Mouse (Mus musculus): ENCODE measurements around the gene Adipor1. TPM values are rescaled to one million over a fixed set of nuclear protein-coding genes. Genes with fewer than 3 reads are reported as not detected.

Gene Adipor1
- polyA plus RNA-seq (2016; fragmentation: Nextera tagmentation; extraction: Ambion mirVana), result 80.7 and 86.4 TPM in 2 replicates

DNA sequence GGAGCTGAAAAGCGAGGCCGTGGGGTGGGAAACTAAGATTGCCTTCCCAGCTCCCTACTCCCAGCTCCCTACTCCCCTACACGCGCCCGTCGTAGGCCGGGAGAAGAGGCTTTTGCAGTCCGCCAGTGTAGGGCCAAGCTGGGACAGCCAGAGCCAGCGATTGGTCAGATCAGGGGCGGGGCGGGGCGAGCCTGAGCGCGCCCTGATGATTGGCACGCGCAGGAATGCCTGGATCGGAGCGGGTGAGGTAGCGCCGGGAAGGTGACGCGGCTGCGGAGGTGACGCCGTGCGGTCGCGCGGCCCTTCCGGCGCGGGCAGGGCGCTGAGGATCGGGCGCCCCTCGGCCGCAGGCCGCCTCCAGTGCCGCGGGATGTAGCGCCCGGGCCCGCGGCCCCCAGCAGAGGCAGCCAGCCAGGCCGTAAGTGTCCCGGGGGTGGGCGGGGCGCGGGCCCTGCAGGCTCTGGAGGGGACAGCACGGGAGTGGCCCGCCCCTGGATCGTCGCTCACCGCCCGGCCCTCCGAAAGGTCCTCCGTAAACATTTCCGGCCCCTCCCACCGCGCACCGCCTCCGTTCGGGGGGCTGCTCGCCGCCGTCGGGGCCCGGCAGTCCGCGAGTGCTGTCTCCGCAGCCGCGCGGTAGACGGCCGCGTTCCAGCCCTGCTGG is at the start of gene Adipor1:
Gene Adipor1, plus strand, starts transcription at position 211 of the 664 bp plus-strand sequence.
- H3K27me3 ChIP-seq, result no peaks in the 10 kb centered on the region
- H3K27ac ChIP-seq, result peak within 1 kb of the TSS; percentile 96
- H3K4me1 ChIP-seq (replicated peaks), result peaks cover 47% of the 10 kb centered on the region
- ATAC-seq (ENCODE audit: insufficient number of reproducible peaks, insufficient read depth, low FRiP score, low TSS enrichment, low read depth), result peak; percentile 99
- H3K4me3 ChIP-seq (replicated peaks), result peak within 1 kb of the TSS; percentile 90
- H3K9ac ChIP-seq (replicated peaks), result peak within 1 kb of the TSS; percentile 94
- H3K9me3 ChIP-seq, result no peaks in the 10 kb centered on the region
- WGBS, result under 1% methylated on average over 71 of the region's 77 CpGs
- H3K36me3 ChIP-seq, result peaks cover 22% of the 10 kb centered on the region
- H3K4me2 ChIP-seq, result peak within 1 kb of the TSS; percentile 71

- H3K36me3 ChIP-seq, result 0 out of 2 replicates have a peak, but pooled peaks cover 2% of the 10 kb centered on the region
- WGBS, result 68% methylated on average over 5 of the region's 5 CpGs
- H3K27me3 ChIP-seq, result no peaks in the 10 kb centered on the region
- ATAC-seq (ENCODE audit: insufficient number of reproducible peaks, insufficient read depth, low FRiP score, low TSS enrichment, low read depth), result no peak
- no peak overlapping the region for H3K27ac ChIP-seq
- no peaks in the 10 kb centered on the region for H3K9me3 ChIP-seq
- no peak overlapping the region for H3K9ac ChIP-seq (replicated peaks)
- H3K4me1 ChIP-seq (replicated peaks), result peaks cover 7% of the 10 kb centered on the region
- H3K4me3 ChIP-seq (replicated peaks), result no peak overlapping the region
- H3K4me2 ChIP-seq, result no peak overlapping the region
Measured at GRCm38 (mm10) chr1:134365491-134365890, 49.7 kb upstream of the Adipor1 start.

GRCm38 (mm10) chr1:134368777-134369337 is 46.3 kb upstream of the Adipor1 start:
- WGBS, result 54% methylated on average over 9 of the region's 9 CpGs
- no peak for ATAC-seq (ENCODE audit: insufficient number of reproducible peaks, insufficient read depth, low FRiP score, low TSS enrichment, low read depth)

GRCm38 (mm10) chr1:134374124-134374523 is 41.1 kb upstream of the Adipor1 start:
- Histone ChIP-seq H3K9me3 (no peaks in the 10 kb centered on the region), H3K4me1 (replicated peaks) (no peaks in the 10 kb centered on the region), H3K27ac (no peak overlapping the region), H3K4me2 (no peak overlapping the region), H3K27me3 (no peaks in the 10 kb centered on the region), H3K36me3 (no peaks in the 10 kb centered on the region), H3K4me3 (replicated peaks) (no peak overlapping the region), H3K9ac (replicated peaks) (no peak overlapping the region)
- WGBS, result 65% methylated on average over 2 of the region's 2 CpGs
- no peak for ATAC-seq (ENCODE audit: insufficient number of reproducible peaks, insufficient read depth, low FRiP score, low TSS enrichment, low read depth)

More at GRCm38 (mm10) chr1:134368777-134369337, 46.3 kb upstream of the Adipor1 start:
- Histone ChIP-seq H3K27ac (no peak overlapping the region), H3K9me3 (no peaks in the 10 kb centered on the region), H3K36me3 (no peaks in the 10 kb centered on the region), H3K4me3 (replicated peaks) (no peak overlapping the region), H3K27me3 (no peaks in the 10 kb centered on the region), H3K4me1 (replicated peaks) (no peaks in the 10 kb centered on the region), H3K9ac (replicated peaks) (no peak overlapping the region), H3K4me2 (no peak overlapping the region)

DNA sequence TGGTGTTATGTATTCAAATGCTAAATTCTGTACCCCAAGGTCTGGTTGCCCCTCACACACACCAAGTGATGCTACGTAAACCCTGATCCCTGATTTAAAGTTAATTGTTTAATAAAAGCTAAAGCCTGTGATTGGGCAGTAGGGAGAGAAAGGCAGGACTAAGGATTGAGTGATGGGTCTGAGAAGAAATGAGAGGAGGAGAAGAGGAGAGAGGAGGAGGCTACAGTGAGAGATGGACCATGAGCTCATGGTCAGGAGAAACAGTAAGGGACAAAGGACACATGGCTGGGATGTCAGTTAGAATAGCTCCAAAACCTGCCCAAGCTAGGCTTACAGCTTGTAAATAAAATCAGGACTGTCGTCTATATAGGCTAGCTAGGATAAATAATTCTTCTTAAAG is 34.1 kb upstream of the Adipor1 start:
- Histone ChIP-seq H3K27ac (no peak overlapping the region), H3K4me3 (replicated peaks) (no peak overlapping the region), H3K4me1 (replicated peaks) (peaks cover 3% of the 10 kb centered on the region; the same call in 1 of the 2 replicates), H3K36me3 (no peaks in the 10 kb centered on the region), H3K9ac (replicated peaks) (no peak overlapping the region), H3K4me2 (0 out of 2 replicates have a peak overlapping the region, but pooled peaks have one; percentile 56), H3K27me3 (peaks cover 7% of the 10 kb centered on the region; the same call in 1 of the 2 replicates), H3K9me3 (no peaks in the 10 kb centered on the region)
- 66% methylated on average over 2 of the region's 2 CpGs for WGBS
- no peak for ATAC-seq (ENCODE audit: insufficient number of reproducible peaks, insufficient read depth, low FRiP score, low TSS enrichment, low read depth)

DNA sequence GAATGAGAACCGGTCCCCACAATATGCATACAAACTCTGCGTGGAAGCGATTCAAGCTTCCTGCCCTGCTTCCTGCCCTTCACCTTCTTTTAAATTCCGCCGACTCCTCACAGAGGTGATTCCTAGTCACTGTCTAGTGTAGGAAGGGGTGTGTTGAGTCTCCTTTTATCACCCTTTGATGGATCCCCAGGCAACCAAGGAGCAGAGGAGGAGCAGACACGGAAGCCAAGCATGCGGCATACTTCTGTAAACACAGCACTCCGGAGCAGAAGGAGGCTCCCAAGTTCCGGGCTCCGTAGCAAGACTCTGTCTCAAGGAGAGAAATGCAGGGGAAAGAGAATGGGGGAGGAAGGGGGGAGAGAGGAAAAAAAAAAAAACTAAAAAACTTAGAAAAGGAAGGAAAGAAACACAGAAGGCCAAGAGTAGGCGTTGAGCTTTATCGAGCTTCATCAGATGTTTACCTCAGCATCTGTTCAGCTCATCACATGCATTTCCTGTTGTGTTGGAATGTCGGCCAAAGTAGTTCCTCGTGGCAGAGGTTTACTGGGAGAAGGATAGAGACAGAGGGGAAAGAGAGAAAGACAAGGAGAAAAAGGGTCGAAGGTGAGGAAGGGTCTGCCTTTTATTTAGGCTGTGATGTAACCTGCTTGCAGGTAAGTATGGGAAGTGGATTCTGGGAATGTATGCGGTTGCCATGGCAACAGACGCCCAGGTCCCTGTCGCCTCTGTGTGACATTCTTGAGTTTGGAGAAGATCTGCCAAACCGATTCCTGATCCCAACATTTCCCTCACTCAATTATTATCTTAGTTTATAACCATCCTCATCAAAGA is 33.2 kb upstream of the Adipor1 start:
- Histone ChIP-seq H3K4me2 (peak overlapping the region; percentile 56), H3K9me3 (no peaks in the 10 kb centered on the region), H3K36me3 (no peaks in the 10 kb centered on the region), H3K4me1 (replicated peaks) (peaks cover 3% of the 10 kb centered on the region; the same call in 1 of the 2 replicates), H3K27me3 (peaks cover 7% of the 10 kb centered on the region; the same call in 1 of the 2 replicates), H3K27ac (no peak overlapping the region), H3K4me3 (replicated peaks) (peak overlapping the region; percentile 35), H3K9ac (replicated peaks) (peak overlapping the region; percentile 50)
- ATAC-seq (ENCODE audit: insufficient number of reproducible peaks, insufficient read depth, low FRiP score, low TSS enrichment, low read depth), result no peak
- WGBS, result 4% methylated on average over 19 of the region's 19 CpGs

DNA sequence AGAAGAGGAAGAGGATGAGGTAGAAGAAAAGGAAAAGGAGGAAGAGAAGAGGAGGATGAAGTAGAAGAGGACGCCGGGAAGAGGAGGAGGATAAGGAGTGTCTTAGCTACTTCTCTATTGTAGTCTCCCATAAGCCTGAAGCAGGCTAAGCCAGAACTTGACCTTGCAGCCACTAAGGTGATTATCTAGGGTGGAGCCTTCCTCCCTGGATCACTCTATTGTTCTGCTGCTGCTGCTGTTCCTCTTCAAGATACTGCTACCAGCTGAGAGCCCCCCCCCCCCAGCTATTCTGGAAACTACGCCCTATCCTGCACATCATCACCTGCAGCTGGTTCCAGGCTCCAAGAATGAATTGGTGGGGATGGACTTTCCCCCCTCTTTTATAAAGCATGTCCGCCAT is 30.6 kb upstream of the Adipor1 start:
- Histone ChIP-seq H3K4me2 (no peak overlapping the region), H3K27ac (no peak overlapping the region), H3K4me1 (replicated peaks) (peaks cover 3% of the 10 kb centered on the region; the same call in 1 of the 2 replicates), H3K36me3 (no peaks in the 10 kb centered on the region), H3K9ac (replicated peaks) (no peak overlapping the region), H3K27me3 (peaks cover 14% of the 10 kb centered on the region; the same call in 1 of the 2 replicates), H3K9me3 (no peaks in the 10 kb centered on the region), H3K4me3 (replicated peaks) (no peak overlapping the region)
- ATAC-seq (ENCODE audit: insufficient number of reproducible peaks, insufficient read depth, low FRiP score, low TSS enrichment, low read depth), result no peak
- 80% methylated on average over 4 of the region's 4 CpGs for WGBS

DNA sequence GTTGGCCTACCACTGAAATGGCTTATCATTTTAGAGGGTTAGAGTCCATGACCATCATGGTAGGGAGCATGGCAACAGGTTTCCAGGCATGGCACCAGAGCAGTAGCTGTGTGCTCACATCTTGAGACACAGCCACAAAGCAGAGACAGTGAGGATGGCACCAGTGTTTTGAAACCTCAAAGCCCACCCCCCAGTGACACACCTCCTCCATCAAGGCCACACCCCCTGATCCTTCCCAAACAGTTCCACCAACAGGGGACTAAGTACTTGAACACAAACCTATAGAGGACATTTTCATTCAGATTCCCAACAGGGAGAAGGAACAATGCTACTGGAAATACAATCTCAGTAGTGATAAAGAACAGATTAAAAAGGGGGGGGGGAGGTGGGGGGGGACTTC is 30.0 kb upstream of the Adipor1 start:
- H3K4me3 ChIP-seq (replicated peaks), result no peak overlapping the region
- H3K4me1 ChIP-seq (replicated peaks), result peaks cover 3% of the 10 kb centered on the region; the same call in 1 of the 2 replicates
- no peaks in the 10 kb centered on the region for H3K36me3 ChIP-seq
- no peak overlapping the region for H3K4me2 ChIP-seq
- no peak overlapping the region for H3K9ac ChIP-seq (replicated peaks)
- H3K9me3 ChIP-seq, result no peaks in the 10 kb centered on the region
- peaks cover 14% of the 10 kb centered on the region; the same call in 1 of the 2 replicates for H3K27me3 ChIP-seq
- H3K27ac ChIP-seq, result no peak overlapping the region
- ATAC-seq (ENCODE audit: insufficient number of reproducible peaks, insufficient read depth, low FRiP score, low TSS enrichment, low read depth), result no peak

DNA sequence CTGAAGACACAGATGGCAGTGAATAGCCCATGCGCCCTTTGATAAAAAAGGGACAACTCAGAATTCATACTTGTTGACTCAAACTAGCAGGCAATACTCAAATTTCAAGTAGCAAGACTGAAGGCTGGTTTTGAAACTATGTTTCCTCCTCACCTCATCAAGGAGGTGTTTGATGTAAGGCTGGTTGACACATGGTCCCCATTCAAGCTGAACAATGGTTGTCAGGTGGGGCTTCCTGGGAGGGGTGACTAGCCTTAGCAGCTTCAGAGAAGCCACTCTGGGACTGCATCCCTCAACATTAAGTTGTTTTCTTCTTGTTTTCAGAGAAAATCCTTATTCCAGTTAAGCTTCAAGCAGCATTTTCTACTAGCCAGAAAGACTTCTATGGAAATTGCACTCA is 29.5 kb upstream of the Adipor1 start, which contains the start of gene 4933406M09Rik:
Gene 4933406M09Rik, plus strand, starts transcription at position 275 of the 400 bp plus-strand sequence.
- Histone ChIP-seq H3K4me1 (replicated peaks) (peaks cover 3% of the 10 kb centered on the region; the same call in 1 of the 2 replicates), H3K9ac (replicated peaks) (no peak within 1 kb of the TSS), H3K27me3 (peaks cover 14% of the 10 kb centered on the region; the same call in 1 of the 2 replicates), H3K4me2 (no peak within 1 kb of the TSS), H3K9me3 (no peaks in the 10 kb centered on the region), H3K36me3 (no peaks in the 10 kb centered on the region), H3K4me3 (replicated peaks) (no peak within 1 kb of the TSS), H3K27ac (no peak within 1 kb of the TSS)
- ATAC-seq (ENCODE audit: insufficient number of reproducible peaks, insufficient read depth, low FRiP score, low TSS enrichment, low read depth), result no peak
- WGBS, result 94% methylated on average over 1 of the region's 1 CpGs

- Histone ChIP-seq H3K4me3 (replicated peaks) (no peak overlapping the region), H3K4me2 (no peak overlapping the region), H3K27ac (no peak overlapping the region), H3K4me1 (replicated peaks) (no peaks in the 10 kb centered on the region; the same call in 1 of the 2 replicates), H3K9ac (replicated peaks) (no peak overlapping the region), H3K9me3 (no peaks in the 10 kb centered on the region), H3K27me3 (no peaks in the 10 kb centered on the region), H3K36me3 (no peaks in the 10 kb centered on the region)
- ATAC-seq (ENCODE audit: insufficient number of reproducible peaks, insufficient read depth, low FRiP score, low TSS enrichment, low read depth), result no peak
- WGBS, result 46% methylated on average over 5 of the region's 5 CpGs
Measured at GRCm38 (mm10) chr1:134393827-134394226, 21.4 kb upstream of the Adipor1 start.

DNA sequence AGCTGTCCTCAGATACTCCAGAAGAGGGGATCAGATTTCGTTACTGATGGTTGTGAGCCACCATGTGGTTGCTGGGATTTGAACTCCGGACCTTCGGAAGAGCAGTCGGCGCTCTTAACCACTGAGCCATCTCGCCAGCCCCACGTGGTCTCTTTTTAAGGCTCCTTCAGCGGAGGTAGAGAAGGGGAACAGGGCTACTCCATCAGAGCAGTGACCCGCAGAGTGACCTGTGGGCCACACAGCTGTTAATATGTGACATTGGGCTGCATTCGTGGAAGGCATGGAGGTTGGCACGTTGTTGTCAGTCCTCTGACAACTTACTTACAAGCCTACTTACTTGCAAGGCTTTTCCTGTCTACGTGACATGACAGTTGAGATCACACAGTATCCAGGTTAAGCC is 17.0 kb upstream of the Adipor1 start:
- Histone ChIP-seq H3K27me3 (no peaks in the 10 kb centered on the region), H3K36me3 (no peaks in the 10 kb centered on the region), H3K4me3 (replicated peaks) (no peak overlapping the region), H3K9ac (replicated peaks) (no peak overlapping the region), H3K27ac (no peak overlapping the region), H3K4me2 (no peak overlapping the region), H3K4me1 (replicated peaks) (no peaks in the 10 kb centered on the region; the same call in 1 of the 2 replicates), H3K9me3 (0 out of 2 replicates have a peak, but pooled peaks cover 6% of the 10 kb centered on the region)
- 91% methylated on average over 12 of the region's 12 CpGs for whole genome bisulfite sequencing
- no peak for ATAC-seq (ENCODE audit: insufficient number of reproducible peaks, insufficient read depth, low FRiP score, low TSS enrichment, low read depth)
